Mouse (Mus musculus): Measurements from ENCODE around the gene Atp6ap2. TPM values are rescaled to one million over a fixed set of nuclear protein-coding genes. Genes with fewer than 3 reads are reported as not detected.
A peak's percentile ranks its signal among the peaks of the same experiment; 100 is the strongest.
"Not testable (repeated sequence)": the region's sequence is repeated elsewhere in the genome, so short reads cannot be mapped to it uniquely, and the experiment has no call there.

The Atp6ap2 gene
- 155 and 163 TPM in 2 replicates for polyA plus RNA-seq (2012; rRNA removed)

- peak; percentile 93 to 94 for DNase-seq (ENCODE audit: extremely low spot score in 1 of 2, low spot score in 1 of 2)
Measured at GRCm38 (mm10) chrX:12587192-12587957, at the start of gene Atp6ap2. Gene Atp6ap2, plus strand, starts transcription at chrX:12587801.

GRCm38 (mm10) chrX:12544417-12544816 is 43.2 kb upstream of the Atp6ap2 start:
- DNase-seq (ENCODE audit: extremely low spot score in 1 of 2, low spot score in 1 of 2), result no peak

- no peak for DNase-seq (ENCODE audit: extremely low spot score in 1 of 2, low spot score in 1 of 2)
Measured at GRCm38 (mm10) chrX:12557086-12557485, 30.5 kb upstream of the Atp6ap2 start.

GRCm38 (mm10) chrX:12571407-12571806 is 16.2 kb upstream of the Atp6ap2 start:
- DNase-seq (ENCODE audit: extremely low spot score in 1 of 2, low spot score in 1 of 2), result no peak

GRCm38 (mm10) chrX:12577936-12578335 is 9.7 kb upstream of the Atp6ap2 start:
- DNase-seq (ENCODE audit: extremely low spot score in 1 of 2, low spot score in 1 of 2), result no peak

- no peak for DNase-seq (ENCODE audit: extremely low spot score in 1 of 2, low spot score in 1 of 2)
Measured at GRCm38 (mm10) chrX:12578339-12578868, 9.2 kb upstream of the Atp6ap2 start.

GRCm38 (mm10) chrX:12583261-12583660 is 4.3 kb upstream of the Atp6ap2 start:
- DNase-seq (ENCODE audit: extremely low spot score in 1 of 2, low spot score in 1 of 2), result no peak

GRCm38 (mm10) chrX:12587958-12588355 is 356 bp downstream of the Atp6ap2 start:
- no peak for DNase-seq (ENCODE audit: extremely low spot score in 1 of 2, low spot score in 1 of 2)

GRCm38 (mm10) chrX:12591401-12591943 is 3.9 kb downstream of the Atp6ap2 start:
- no peak for DNase-seq (ENCODE audit: extremely low spot score in 1 of 2, low spot score in 1 of 2)

- no peak for DNase-seq (ENCODE audit: extremely low spot score in 1 of 2, low spot score in 1 of 2)
Measured at GRCm38 (mm10) chrX:12592011-12592410, 4.4 kb downstream of the Atp6ap2 start.

- DNase-seq (ENCODE audit: extremely low spot score in 1 of 2, low spot score in 1 of 2), result no peak
Measured at GRCm38 (mm10) chrX:12593824-12594223, 6.2 kb downstream of the Atp6ap2 start.

- not testable (repeated sequence) for DNase-seq (ENCODE audit: extremely low spot score in 1 of 2, low spot score in 1 of 2)
Measured at GRCm38 (mm10) chrX:12610541-12610940, 22.9 kb downstream of the Atp6ap2 start.

GRCm38 (mm10) chrX:12611211-12611610 is 23.6 kb downstream of the Atp6ap2 start:
- DNase-seq (ENCODE audit: extremely low spot score in 1 of 2, low spot score in 1 of 2), result no peak

GRCm38 (mm10) chrX:12612360-12612759 is 24.8 kb downstream of the Atp6ap2 start:
- DNase-seq (ENCODE audit: extremely low spot score in 1 of 2, low spot score in 1 of 2), result not testable (repeated sequence)

- no peak for DNase-seq (ENCODE audit: extremely low spot score in 1 of 2, low spot score in 1 of 2)
Measured at GRCm38 (mm10) chrX:12625131-12625530, 37.5 kb downstream of the Atp6ap2 start.

- DNase-seq (ENCODE audit: extremely low spot score in 1 of 2, low spot score in 1 of 2), result no peak
Measured at GRCm38 (mm10) chrX:12644976-12645375, 57.4 kb downstream of the Atp6ap2 start.

GRCm38 (mm10) chrX:12645531-12646304 is 58.1 kb downstream of the Atp6ap2 start:
- DNase-seq (ENCODE audit: extremely low spot score in 1 of 2, low spot score in 1 of 2), result peak in 1 of 2 experiments; percentile 41

- DNase-seq (ENCODE audit: extremely low spot score in 1 of 2, low spot score in 1 of 2), result no peak
Measured at GRCm38 (mm10) chrX:12651906-12652305, 64.3 kb downstream of the Atp6ap2 start.

- DNase-seq (ENCODE audit: extremely low spot score in 1 of 2, low spot score in 1 of 2), result peak; percentile 9 to 41
Measured at GRCm38 (mm10) chrX:12653879-12654278, 66.3 kb downstream of the Atp6ap2 start.

Measured in frontal cortex, adult 2 months (tissue).